Mouse (Mus musculus): ENCODE measurements around the gene Mageh1. TPM values are rescaled to one million over a fixed set of nuclear protein-coding genes. Genes with fewer than 3 reads are reported as not detected.
"Not testable (repeated sequence)": the region's sequence is repeated elsewhere in the genome, so short reads cannot be mapped to it uniquely, and the experiment has no call there.

Mageh1 gene
- polyA plus RNA-seq, 1 experiment from 2014 or later = 10.4 TPM

DNA sequence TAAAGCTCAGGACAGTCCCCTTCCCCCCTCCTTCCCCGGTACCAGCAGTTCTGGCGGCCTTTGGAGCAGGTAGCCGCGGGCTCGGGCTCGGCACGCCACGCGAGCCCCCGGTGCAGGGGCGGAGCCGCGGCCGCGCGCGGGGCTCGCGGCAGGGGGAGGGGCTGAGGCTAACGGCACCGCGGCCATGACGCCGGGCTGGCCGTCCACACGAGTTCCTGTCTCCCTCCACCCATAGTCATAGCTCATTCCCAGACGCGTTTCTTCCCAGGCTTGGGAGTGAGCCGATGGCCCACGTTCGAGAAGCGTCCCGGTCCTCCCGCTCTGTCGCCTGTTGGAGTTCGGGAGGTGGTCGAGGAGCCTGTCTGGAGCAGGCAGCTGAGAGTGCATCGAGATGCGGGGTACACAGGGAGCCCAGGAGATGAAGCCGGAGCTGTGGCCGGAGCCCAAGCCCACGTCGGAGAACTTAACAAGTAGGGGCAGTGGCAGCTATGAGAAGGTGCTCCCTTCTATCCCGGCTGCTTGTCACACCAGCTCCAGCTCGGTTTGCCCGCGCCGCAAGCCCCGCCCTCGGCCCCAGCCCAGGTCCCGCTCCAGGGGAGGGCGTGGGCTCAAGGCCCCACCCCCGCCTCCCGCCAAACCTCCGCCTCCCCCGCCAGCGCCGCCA lies 30.2 kb downstream of the Mageh1 start:
- Histone ChIP-seq H3K4me1 (ENCODE audit: insufficient read depth) (no peaks in the 10 kb centered on the region), H3K27me3 (ENCODE audit: insufficient read depth, low read length) (peaks cover 3% of the 10 kb centered on the region; the same call in 1 of the 2 replicates), H3K9me3 (ENCODE audit: low read length) (no peaks in the 10 kb centered on the region), H3K4me2 (ENCODE audit: low read depth, low read length) (peak overlapping the region; percentile 79), H3K9ac (replicated peaks) (peak overlapping the region; percentile 51), H3K36me3 (replicated peaks; ENCODE audit: insufficient read depth, low read length) (no peaks in the 10 kb centered on the region), H3K27ac (ENCODE audit: low read depth) (no peak overlapping the region), H3K4me3 (ENCODE audit: low read depth, low read length) (peak overlapping the region; percentile 61)
- peak; percentile 59 for DNase-seq
- WGBS (ENCODE audit: insufficient replicate concordance) = 22% methylated on average over 54 of the region's 58 CpGs
- no peak for TF ChIP-seq CTCF (IDR thresholded peaks at IDR 0.05; ENCODE audit: low read depth)
- peak; percentile 88 for ATAC-seq

DNA sequence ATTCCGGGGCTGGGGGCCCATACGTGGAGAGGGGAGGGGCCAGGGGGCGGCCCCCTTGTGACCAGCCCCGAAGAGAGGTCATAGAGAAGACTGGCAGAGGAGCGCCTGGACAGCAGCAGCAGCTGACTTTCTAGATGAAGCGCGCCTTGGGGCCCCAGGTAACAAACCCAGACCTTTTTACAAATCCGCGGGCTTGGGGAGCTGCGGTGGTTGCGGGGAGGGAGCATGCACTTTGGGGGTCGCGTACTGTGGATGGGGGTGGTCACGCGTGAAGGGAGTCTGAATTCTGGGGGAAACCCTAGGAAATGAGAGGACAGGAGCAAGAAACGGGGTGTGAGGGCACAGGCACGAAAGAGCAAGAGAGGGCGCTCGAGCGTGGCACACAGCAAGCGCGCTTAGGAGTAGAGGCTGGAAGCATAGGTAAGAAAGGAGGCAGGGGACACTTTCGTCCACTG lies 31.0 kb downstream of the Mageh1 start, which contains the start of gene Usp51:
Gene Usp51 (plus strand): TSS at position 83 of the 455 bp plus-strand sequence.
- DNase-seq (peak; percentile 30), ATAC-seq (peak; percentile 62; the same call in 1 of the 2 replicates)
- peaks cover 3% of the 10 kb centered on the region; the same call in 1 of the 2 replicates for H3K27me3 ChIP-seq (ENCODE audit: insufficient read depth, low read length)
- H3K36me3 ChIP-seq (replicated peaks; ENCODE audit: insufficient read depth, low read length) = no peaks in the 10 kb centered on the region
- peak within 1 kb of the TSS; percentile 79 for H3K4me2 ChIP-seq (ENCODE audit: low read depth, low read length)
- peak within 1 kb of the TSS; percentile 61 for H3K4me3 ChIP-seq (ENCODE audit: low read depth, low read length)
- H3K9me3 ChIP-seq (ENCODE audit: low read length) = no peaks in the 10 kb centered on the region
- WGBS (ENCODE audit: insufficient replicate concordance) = 19% methylated on average over 23 of the region's 23 CpGs
- no peaks in the 10 kb centered on the region for H3K4me1 ChIP-seq (ENCODE audit: insufficient read depth)
- H3K27ac ChIP-seq (ENCODE audit: low read depth) = no peak within 1 kb of the TSS
- peak within 1 kb of the TSS; percentile 51 for H3K9ac ChIP-seq (replicated peaks)
- TF ChIP-seq CTCF (IDR thresholded peaks at IDR 0.05; ENCODE audit: low read depth) = peak; percentile 41; the same call in 1 of the 2 replicates
- no peak for TF ChIP-seq EP300 (IDR thresholded peaks at IDR 0.05; ENCODE audit: low read depth)

DNA sequence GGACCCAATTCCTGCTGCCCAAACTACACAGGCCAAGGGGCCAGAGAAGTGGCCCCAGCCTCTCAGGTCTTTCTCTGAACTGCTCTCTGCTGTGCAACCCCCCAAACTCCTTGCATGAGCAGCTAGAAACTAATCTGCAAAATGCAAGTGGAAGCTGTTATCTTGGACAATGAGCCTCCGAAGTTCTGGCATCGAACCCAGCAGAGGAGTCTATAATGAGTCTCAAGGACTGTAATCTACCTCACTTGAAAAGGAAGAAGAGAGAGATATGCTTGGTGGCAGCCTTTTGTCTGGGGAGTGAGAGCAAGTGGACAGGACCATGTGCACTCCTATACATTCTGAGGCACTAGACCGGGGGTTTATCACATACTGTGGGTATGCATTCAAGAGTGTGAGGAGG lies 41.3 kb downstream of the Mageh1 start:
- not testable (repeated sequence) for ATAC-seq; H3K4me3 ChIP-seq (ENCODE audit: low read depth, low read length); H3K9me3 ChIP-seq (ENCODE audit: low read length); DNase-seq; H3K9ac ChIP-seq (replicated peaks); H3K27ac ChIP-seq (ENCODE audit: low read depth); H3K4me2 ChIP-seq (ENCODE audit: low read depth, low read length); H3K4me1 ChIP-seq (ENCODE audit: insufficient read depth); H3K27me3 ChIP-seq (ENCODE audit: insufficient read depth, low read length); H3K36me3 ChIP-seq (replicated peaks; ENCODE audit: insufficient read depth, low read length)
- WGBS (ENCODE audit: insufficient replicate concordance) = no CpG with 5 or more reads among the region's 3 CpGs

DNA sequence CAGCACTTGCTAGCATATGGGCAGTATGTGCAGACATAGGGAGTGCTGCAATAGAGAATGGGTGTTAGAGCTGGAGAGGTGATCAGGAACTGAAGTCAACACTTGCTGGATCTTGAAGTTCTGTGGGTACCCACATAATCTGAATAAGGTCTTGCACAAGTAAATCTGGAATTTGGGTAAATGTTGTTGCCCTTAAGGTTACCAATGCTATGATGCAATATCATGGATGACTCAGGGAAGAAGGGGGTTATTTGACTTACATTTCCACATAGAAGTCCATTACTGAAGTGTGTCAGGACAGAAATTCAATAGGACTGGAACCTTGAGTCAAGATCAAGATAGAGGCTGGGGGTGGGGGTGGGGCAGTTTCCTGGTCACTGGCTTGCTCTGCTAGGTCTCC lies 47.5 kb downstream of the Mageh1 start:
- not testable (repeated sequence) for H3K27ac ChIP-seq (ENCODE audit: low read depth); H3K9me3 ChIP-seq (ENCODE audit: low read length); ATAC-seq; H3K4me3 ChIP-seq (ENCODE audit: low read depth, low read length); H3K36me3 ChIP-seq (replicated peaks; ENCODE audit: insufficient read depth, low read length); H3K4me1 ChIP-seq (ENCODE audit: insufficient read depth); DNase-seq; H3K27me3 ChIP-seq (ENCODE audit: insufficient read depth, low read length); H3K4me2 ChIP-seq (ENCODE audit: low read depth, low read length); H3K9ac ChIP-seq (replicated peaks)

Other genes starting within 250 kb of the Mageh1 start
- gene Usp51, start 31.1 kb downstream of the Mageh1 start, polyA plus RNA-seq (2015; fragmentation: Nextera tagmentation; extraction: Ambion mirVana) = 0.14 and 0.22 TPM in 2 replicates
- gene Foxr2, start 81.2 kb upstream of the Mageh1 start, polyA plus RNA-seq (2015; fragmentation: Nextera tagmentation; extraction: Ambion mirVana) = not detected in 2 replicates
- 0.31 and 0.39 TPM in 2 replicates for gene Rragb, start 102.4 kb upstream of the Mageh1 start, polyA plus RNA-seq (2015; fragmentation: Nextera tagmentation; extraction: Ambion mirVana)
- 0.02 and 0.07 TPM in 2 replicates for gene Klf8, start 199.9 kb upstream of the Mageh1 start, polyA plus RNA-seq (2015; fragmentation: Nextera tagmentation; extraction: Ambion mirVana)